Mouse (Mus musculus) ES-E14 (cell line): ENCODE data around the gene Ecel1.

Source experiments
- CHD2 ChIP-seq: IDR thresholded peaks from 2 replicates; pipeline ENCODE4 v1.6.1; 2014; ENCODE audit warnings: mild to moderate bottlenecking, low read depth, low read length, inconsistent platforms
- HCFC1 ChIP-seq: IDR thresholded peaks from 2 replicates; pipeline ENCODE4 v1.6.1; 2012; ENCODE audit warnings: low read length, inconsistent platforms, borderline replicate concordance; ENCODE audit not compliant: insufficient read depth
- MAFK ChIP-seq: IDR thresholded peaks from 2 replicates; pipeline ENCODE4 v1.6.1; 2014; ENCODE audit warnings: mild to moderate bottlenecking, low read depth, low read length, inconsistent platforms; ENCODE audit not compliant: insufficient read depth
- ZC3H11A ChIP-seq: IDR thresholded peaks from 2 replicates; pipeline ENCODE4 v1.6.1; 2012; ENCODE audit warnings: low read depth, mild to moderate bottlenecking, inconsistent platforms, low read length, borderline replicate concordance
- ZNF384 ChIP-seq: IDR thresholded peaks from 2 replicates; pipeline ENCODE4 v1.6.1; 2012; ENCODE audit warnings: low read depth, low read length, inconsistent platforms

DNA sequence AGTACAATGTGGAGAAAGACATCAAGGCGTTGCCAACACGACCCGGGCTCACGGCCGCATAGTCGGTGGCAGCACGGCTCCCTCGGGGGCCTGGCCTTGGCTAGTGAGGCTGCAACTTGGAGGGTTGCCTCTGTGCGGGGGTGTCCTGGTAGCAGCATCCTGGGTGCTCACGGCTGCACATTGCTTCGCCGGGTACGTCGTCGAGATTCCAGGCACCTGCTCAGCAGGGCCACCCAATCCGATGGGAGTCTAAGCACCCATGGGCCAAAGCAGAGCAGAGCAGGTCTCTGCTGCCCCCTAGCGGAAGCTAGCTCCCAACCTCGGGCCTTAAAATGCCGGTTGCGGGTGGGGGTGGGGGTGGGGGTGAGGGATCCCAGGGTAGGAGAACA is 28.4 kb upstream of the Ecel1 start:
- TF ChIP-seq CHD2 (no peak), ZNF384 (no peak), HCFC1 (no peak), ZC3H11A (no peak), MAFK (no peak)
